Mouse (Mus musculus): ENCODE data around the gene Ttl. TPM values are rescaled to one million over a fixed set of nuclear protein-coding genes. Genes with fewer than 3 reads are reported as not detected.

The Ttl gene
- total RNA-seq, 2 experiments from 2014 or later, result 17.1 to 18.8 TPM

GRCm38 (mm10) chr2:129081097-129081496, 15.4 kb downstream of the Ttl start:
- DNase-seq (ENCODE audit: low spot score), result no peak

GRCm38 (mm10) chr2:129083514-129083913, 17.8 kb downstream of the Ttl start:
- DNase-seq (ENCODE audit: low spot score), result no peak
- intact Hi-C loops (cut with DNase I), result loop anchor here (5.0 kb wide), 1 partner anchor 76 kb away; no protein-coding TSS in a partner anchor

More at GRCm38 (mm10) chr2:129081097-129081496, 15.4 kb downstream of the Ttl start:
- intact Hi-C loops (cut with DNase I), result loop anchor here (5.0 kb wide), 1 partner anchor 74 kb away; no protein-coding TSS in a partner anchor

GRCm38 (mm10) chr2:129084959-129085358, 19.2 kb downstream of the Ttl start:
- intact Hi-C loops (cut with DNase I), result loop anchor here (1.0 to 5.0 kb wide), 2 partner anchors 78 to 136 kb away; no protein-coding TSS in a partner anchor
- no peak for DNase-seq (ENCODE audit: low spot score)

GRCm38 (mm10) chr2:129087520-129087919, 21.8 kb downstream of the Ttl start:
- intact Hi-C loops (cut with DNase I), result no loop called here
- no peak for DNase-seq (ENCODE audit: low spot score)

- intact Hi-C loops (cut with DNase I), result no loop called here
- no peak for DNase-seq (ENCODE audit: low spot score)
Measured at GRCm38 (mm10) chr2:129090370-129090769, 24.6 kb downstream of the Ttl start.

- intact Hi-C loops (cut with DNase I), result no loop called here
- DNase-seq (ENCODE audit: low spot score), result no peak
Measured at GRCm38 (mm10) chr2:129092810-129093209, 27.1 kb downstream of the Ttl start.

GRCm38 (mm10) chr2:129093926-129094724, 28.4 kb downstream of the Ttl start:
- intact Hi-C loops (cut with DNase I), result no loop called here
- DNase-seq (ENCODE audit: low spot score), result no peak

- peak; percentile 87 for DNase-seq (ENCODE audit: low spot score)
- intact Hi-C loops (cut with DNase I), result loop anchor here (1.0 kb wide), 1 partner anchor 27 kb away; no protein-coding TSS in a partner anchor
Measured at GRCm38 (mm10) chr2:129100784-129101310, 35.1 kb downstream of the Ttl start, which contains the start of gene Polr1b. Polr1b (plus strand) TSS chr2:129100995.

- intact Hi-C loops (cut with DNase I), result no loop called here
Measured at GRCm38 (mm10) chr2:129112924-129113323, 47.2 kb downstream of the Ttl start.

GRCm38 (mm10) chr2:129115706-129116367, 50.1 kb downstream of the Ttl start:
- no peak for DNase-seq (ENCODE audit: low spot score)
- intact Hi-C loops (cut with DNase I), result no loop called here

More at GRCm38 (mm10) chr2:129112924-129113323, 47.2 kb downstream of the Ttl start:
- no peak for DNase-seq (ENCODE audit: low spot score)

GRCm38 (mm10) chr2:129116368-129116739, 50.6 kb downstream of the Ttl start:
- no peak for DNase-seq (ENCODE audit: low spot score)
- intact Hi-C loops (cut with DNase I), result no loop called here

- DNase-seq (ENCODE audit: low spot score), result no peak
- intact Hi-C loops (cut with DNase I), result no loop called here
Measured at GRCm38 (mm10) chr2:129118061-129118460, 52.3 kb downstream of the Ttl start.

GRCm38 (mm10) chr2:129121986-129122385, 56.2 kb downstream of the Ttl start:
- no peak for DNase-seq (ENCODE audit: low spot score)
- intact Hi-C loops (cut with DNase I), result no loop called here

- intact Hi-C loops (cut with DNase I), result loop anchor here (1.0 kb wide), 1 partner anchor 70 kb away; no protein-coding TSS in a partner anchor
Measured at GRCm38 (mm10) chr2:129129412-129129929, 63.7 kb downstream of the Ttl start, which contains the start of gene Chchd5. Chchd5 (plus strand) TSS chr2:129129700.

GRCm38 (mm10) chr2:129129987-129130545, 64.3 kb downstream of the Ttl start:
- DNase-seq (ENCODE audit: low spot score), result no peak
- intact Hi-C loops (cut with DNase I), result loop anchor here (1.0 to 5.0 kb wide), 2 partner anchors 69 to 127 kb away; no protein-coding TSS in a partner anchor

More at GRCm38 (mm10) chr2:129129412-129129929, 63.7 kb downstream of the Ttl start, which contains the start of gene Chchd5:
- DNase-seq (ENCODE audit: low spot score), result peak; percentile 92

GRCm38 (mm10) chr2:129130776-129131175, 65.0 kb downstream of the Ttl start:
- DNase-seq (ENCODE audit: low spot score), result no peak
- intact Hi-C loops (cut with DNase I), result loop anchor here (5.0 kb wide), 1 partner anchor 127 kb away; no protein-coding TSS in a partner anchor

GRCm38 (mm10) chr2:129132231-129132630, 66.5 kb downstream of the Ttl start:
- no peak for DNase-seq (ENCODE audit: low spot score)
- intact Hi-C loops (cut with DNase I), result loop anchor here (5.0 kb wide), 1 partner anchor 125 kb away; no protein-coding TSS in a partner anchor

- DNase-seq (ENCODE audit: low spot score), result no peak
- intact Hi-C loops (cut with DNase I), result loop anchor here (5.0 kb wide), 1 partner anchor 124 kb away; no protein-coding TSS in a partner anchor
Measured at GRCm38 (mm10) chr2:129133006-129133805, 67.5 kb downstream of the Ttl start.

GRCm38 (mm10) chr2:129139906-129140305, 74.2 kb downstream of the Ttl start:
- intact Hi-C loops (cut with DNase I), result no loop called here
- DNase-seq (ENCODE audit: low spot score), result no peak
